Mouse (Mus musculus) heart, adult 8-10 months (tissue): Measurements from ENCODE around the gene Fam133b. TPM values are rescaled to one million over a fixed set of nuclear protein-coding genes. Genes with fewer than 3 reads are reported as not detected.
"Not testable (repeated sequence)": the region's sequence is repeated elsewhere in the genome, so short reads cannot be mapped to it uniquely, and the experiment has no call there.

Source experiments
- DNase-seq: peaks from one replicate; pipeline ENCODE4 v3.0.0; 2022; ENCODE audit warnings: low spot score
- total RNA-seq, 4 experiments: library from RNA; stranded (reverse); gene quantifications; 2 replicates each; pipeline ENCODE4 v1.2.4; 2022

The Fam133b gene
- total RNA-seq, 4 experiments from 2014 or later, result 10.0 to 11.7 (median 11.1) TPM

DNA sequence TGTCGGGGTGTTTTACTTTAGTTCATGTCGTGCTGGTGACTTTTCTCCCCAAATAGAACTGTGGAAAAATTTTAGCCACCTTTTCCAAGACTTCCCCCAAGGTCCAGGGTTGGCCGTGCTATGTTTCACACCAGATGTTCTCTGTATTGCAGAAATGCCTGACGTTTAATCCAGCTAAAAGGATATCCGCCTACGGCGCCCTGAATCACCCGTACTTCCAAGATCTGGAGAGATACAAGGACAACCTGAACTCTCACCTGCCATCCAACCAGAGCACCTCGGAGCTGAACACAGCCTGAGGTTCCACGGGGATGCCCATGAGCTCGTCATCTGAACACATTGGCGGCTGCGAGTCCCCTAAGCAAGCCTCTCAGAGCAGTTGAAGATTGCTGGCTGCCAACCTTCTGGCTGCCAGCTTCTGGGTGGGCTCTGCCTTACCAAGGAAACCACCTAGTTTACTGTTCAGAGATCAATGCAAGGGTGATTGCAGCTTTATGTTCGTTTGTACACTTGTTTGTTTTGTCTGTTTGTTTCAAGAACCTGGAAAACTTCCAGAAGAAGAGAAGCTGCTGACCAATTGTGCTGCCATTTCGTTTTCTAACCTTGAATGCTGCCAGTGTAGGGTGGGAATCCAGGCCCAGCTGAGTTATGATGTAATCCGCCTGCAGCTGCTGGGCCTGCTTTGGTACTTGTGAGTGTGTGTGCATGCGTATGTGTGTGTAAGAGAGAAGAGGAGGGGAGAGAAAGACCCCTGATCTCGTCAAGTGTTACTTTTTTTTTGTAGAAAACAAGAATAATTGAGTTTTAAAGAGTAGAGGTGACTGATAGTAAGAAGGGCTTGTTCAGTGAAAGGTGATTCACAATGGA is 22.9 kb upstream of the Fam133b start:
- no peak for DNase-seq

- DNase-seq, result no peak
Measured at GRCm38 (mm10) chr5:3521741-3522140, 21.9 kb upstream of the Fam133b start.

GRCm38 (mm10) chr5:3522826-3523225 is 20.8 kb upstream of the Fam133b start:
- no peak for DNase-seq

- DNase-seq, result no peak
Measured at GRCm38 (mm10) chr5:3527041-3527691, 16.5 kb upstream of the Fam133b start.

GRCm38 (mm10) chr5:3529585-3530189 is 13.9 kb upstream of the Fam133b start:
- no peak for DNase-seq

GRCm38 (mm10) chr5:3532048-3532447 is 11.6 kb upstream of the Fam133b start:
- not testable (repeated sequence) for DNase-seq

DNA sequence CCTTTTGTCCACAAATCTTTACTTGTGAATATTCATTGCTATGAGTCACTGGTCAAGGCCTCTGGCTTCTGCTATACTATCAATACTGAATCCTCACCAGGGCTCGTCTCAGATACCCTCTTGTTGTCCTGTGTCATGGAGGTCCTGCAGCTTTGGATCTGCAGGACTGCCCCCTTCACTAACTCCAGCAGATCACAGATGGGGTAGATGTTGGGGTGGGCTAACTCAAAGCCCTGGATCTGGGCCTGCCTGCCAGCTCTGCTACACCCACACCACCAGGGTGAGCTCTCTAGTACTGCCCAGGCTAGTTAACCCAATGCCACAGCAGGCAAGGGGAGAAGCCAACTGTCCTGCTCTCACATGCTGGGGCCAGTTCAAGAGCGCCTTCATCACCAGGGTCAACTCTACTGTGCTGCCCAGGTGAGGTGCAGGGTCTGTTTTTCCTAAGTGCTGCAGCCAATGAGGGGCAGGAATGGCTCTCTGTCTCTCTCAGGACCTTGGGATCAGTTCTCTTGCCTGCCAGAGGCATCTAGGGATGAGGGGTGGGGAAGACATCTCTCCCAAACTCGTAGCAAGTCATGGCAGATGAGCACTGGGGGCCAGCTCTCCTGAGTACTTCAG is 6.9 kb upstream of the Fam133b start:
- DNase-seq, result no peak

DNA sequence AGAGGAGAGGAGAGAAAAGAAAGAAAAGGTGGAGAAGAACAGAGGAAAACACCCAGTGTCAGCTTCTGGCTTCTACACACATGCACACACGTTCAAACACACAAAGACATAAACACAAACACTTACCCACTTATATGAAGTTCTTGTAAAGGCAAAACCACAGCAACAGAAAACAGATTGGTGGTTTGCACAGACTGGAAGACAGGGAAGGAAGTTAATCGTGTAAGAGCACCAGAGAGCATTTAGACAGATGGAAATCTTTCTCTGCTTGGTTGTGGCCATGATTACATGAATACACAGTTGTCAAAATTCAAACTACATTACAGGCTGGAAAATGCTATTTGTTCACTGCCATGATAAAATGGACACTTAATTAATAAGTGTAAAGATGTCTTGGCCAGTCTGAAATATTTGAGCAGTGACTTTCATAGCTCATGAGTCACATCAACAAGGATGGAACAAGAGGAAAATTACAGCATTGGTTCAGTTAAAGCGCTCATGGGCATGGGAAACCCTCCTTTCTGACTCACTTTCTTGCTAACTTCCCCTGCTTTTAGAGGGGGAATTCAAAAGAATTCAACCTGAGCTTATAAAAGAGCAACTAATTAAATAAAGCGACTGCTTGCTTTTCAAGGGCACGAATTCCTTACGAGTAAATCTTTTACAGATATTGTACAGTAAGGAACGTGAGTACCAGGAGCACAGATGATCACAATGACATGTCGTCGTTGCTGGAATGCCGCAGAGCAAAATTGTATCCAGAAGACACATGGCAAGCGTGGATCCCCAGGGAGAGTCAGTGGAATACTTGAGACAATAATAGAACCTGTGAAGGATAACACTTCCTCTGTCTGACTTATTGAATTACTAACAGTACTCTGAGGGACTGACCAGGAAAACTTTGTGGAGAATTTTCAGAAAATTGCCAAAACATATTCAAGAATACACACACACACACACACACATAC is 4.8 kb upstream of the Fam133b start:
- no peak for DNase-seq

GRCm38 (mm10) chr5:3541871-3542270 is 1.8 kb upstream of the Fam133b start:
- no peak for DNase-seq

DNA sequence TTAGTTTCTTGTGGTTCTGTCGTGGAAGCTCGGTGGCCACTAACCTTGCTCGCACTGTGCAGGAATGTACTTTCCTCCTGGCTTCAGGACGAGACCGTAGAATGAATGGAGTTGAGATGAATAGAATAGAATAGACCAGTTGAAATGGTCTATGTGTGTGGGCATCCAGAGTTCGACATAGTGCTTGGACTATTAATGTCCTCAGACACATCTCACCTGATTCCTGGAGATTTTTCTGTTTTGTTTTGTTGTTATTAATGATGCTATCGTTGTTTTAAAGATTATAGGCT is 792 bp downstream of the Fam133b start:
- no peak for DNase-seq

GRCm38 (mm10) chr5:3546226-3546625 is 2.6 kb downstream of the Fam133b start:
- no peak for DNase-seq

DNA sequence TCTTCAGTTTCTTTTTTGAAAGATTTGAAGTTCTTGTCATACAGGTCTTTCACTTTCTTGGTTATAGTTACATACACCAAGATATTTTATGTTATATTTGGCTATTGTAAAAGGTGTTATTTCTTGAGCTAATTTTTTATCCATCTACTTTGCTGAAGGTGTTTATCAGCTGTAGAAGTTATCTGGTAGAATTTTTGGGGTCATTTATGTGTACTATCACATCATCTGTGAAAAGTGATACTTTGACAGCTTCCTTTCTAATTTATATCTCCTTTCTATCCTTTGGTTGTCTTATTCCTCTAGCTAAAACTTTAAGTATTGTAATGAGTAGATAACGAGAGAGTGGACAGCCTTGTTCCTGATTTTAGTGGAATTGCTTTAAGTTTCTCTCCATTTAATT is 7.8 kb downstream of the Fam133b start:
- no peak for DNase-seq

- no peak for DNase-seq
Measured at GRCm38 (mm10) chr5:3554198-3554597, 10.6 kb downstream of the Fam133b start.

GRCm38 (mm10) chr5:3571266-3571665 is 27.6 kb downstream of the Fam133b start, which contains the start of gene 1700109H08Rik:
Gene 1700109H08Rik, plus strand, starts transcription at chr5:3571566.
- DNase-seq, result no peak

DNA sequence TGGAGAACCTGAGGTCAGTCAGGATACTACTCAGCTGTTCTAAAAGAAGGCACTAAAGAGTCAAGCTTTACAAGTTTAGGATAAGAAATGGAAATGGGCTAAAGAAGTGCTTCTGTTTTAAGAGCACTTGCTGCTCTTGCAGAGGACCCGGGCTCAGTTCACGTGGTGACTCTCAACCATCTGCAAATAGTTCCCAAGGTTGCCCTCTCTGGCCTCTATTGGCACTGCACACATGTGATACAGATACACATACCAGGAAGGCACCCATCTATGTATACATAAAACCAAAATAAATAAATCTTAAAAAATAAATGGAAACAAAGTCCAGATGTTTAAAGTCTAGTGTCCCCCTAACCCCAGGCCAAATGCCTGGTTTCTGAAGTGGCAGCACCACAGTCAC is 31.2 kb downstream of the Fam133b start:
- no peak for DNase-seq

DNA sequence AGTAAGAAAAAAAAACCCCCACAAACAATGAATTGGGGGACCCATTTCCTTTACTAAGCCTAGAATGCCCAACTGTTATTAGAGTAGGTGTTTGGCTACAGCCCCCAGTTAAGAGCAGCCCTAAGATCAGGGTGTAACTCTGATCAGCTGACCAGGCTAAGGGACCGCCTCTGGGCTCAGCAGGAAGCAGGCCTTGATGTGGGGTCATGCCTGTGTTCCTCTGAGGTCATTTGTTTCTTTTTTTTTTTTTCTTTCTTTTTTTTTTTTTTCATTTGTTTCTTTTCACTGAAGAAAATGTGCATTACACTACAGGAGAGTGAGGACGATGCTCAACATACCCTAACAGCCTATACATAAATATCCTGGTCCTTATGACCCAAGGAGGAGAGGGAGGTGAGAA is 34.3 kb downstream of the Fam133b start:
- no peak for DNase-seq

GRCm38 (mm10) chr5:3579066-3579465 is 35.4 kb downstream of the Fam133b start:
- no peak for DNase-seq

DNA sequence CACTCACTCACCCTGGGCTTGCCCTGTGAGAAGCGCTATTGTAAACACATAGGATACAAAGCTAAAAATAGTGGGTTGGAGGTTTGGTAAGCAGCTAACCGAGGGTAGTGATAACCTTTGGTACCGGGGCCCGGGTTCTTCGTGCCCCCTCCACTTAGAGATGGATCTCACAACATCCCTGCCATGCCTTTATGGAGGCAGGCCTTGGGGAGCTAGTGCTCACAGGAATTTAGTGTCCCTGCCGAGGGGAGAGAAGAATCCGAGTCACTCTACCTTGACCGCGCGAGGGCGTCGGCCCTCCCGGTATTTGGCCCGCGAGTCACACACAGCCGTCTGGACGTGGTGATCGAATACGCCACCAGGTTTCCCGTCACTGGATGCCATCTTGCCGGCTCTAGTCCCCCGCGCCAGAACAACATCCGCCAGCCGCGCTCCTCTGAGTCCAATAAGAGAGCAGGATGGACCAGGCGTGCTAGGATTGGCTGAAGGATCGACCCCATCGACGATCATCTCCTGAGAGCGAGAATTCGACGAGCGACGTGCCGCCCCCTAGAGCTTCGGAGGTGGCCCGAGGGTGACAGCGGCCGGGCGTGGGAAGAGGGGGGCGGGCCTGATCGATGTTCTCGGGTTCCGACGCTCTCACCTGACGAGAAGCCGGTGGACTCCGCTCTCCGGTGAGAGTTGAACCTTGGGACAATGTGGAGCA is 52.2 kb downstream of the Fam133b start, which contains the start of gene Pex1:
Gene Pex1 (plus strand): TSS at position 374 of the 706 bp plus-strand sequence.
- DNase-seq, result peak; percentile 95

DNA sequence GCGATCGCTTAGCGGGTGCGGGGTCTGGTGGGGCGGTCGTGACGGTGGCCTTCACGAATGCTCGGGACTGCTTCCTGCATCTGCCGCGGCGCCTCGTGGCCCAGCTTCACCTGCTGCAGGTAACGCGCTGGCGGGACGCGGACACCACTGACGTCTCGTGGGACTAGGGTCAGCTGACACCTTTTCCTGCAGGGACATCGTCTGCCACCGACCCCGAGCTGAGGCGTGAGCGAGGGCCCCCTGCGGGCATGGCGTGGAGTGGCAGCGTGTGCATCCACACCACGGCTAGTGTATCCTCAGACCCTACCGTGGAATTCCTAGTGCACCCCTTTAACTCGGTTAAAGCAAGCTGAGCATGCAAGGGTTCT is 52.8 kb downstream of the Fam133b start, which contains the start of gene Rbm48:
Gene Rbm48 (minus strand): TSS at position 187 of the 368 bp plus-strand sequence.
- DNase-seq, result peak; percentile 72

DNA sequence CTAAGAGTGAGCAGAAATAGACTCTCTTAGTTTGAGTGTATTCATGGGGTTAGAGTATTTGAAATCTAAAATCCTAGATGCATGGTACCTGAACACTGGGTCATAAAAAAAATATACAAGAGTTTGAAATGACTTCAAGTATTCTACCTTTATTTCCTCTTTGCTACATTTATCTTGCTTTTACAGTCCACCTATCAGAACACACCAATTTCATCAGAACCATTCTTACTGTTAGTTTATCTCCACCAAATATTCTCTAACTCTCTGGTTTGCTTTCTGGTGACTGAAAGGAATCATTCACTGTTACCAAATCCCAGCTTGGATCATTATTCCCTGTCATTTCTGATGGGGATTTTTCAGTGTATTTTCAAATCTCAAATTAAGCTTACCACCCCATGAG is 53.5 kb downstream of the Fam133b start:
- no peak for DNase-seq
